Mouse (Mus musculus): ENCODE measurements around the gene Lrrc52.

DNA sequence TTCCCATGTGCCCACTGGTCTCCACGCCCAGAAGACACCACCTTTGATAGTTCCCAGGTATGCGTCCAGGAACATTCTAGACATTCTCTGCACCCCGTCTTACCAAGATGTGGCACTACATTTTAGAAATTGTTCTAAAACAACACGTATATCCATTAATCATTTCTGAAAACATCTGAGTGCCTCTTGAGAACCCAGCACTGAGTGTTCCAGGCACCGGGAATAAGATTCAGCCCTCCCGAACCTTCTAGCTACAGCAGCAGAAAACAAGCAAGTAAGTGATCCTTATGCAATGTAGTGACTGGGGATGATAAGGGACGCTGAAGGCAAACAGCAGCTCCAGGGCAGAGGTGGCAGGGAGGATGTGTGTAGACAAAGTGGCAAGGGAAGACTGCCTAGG lies 24.9 kb upstream of the Lrrc52 start:
- TF ChIP-seq CTCF (IDR thresholded peaks at IDR 0.05; ENCODE audit: low read depth, low read length): no peak
- TF ChIP-seq POLR2A (IDR thresholded peaks at IDR 0.05; ENCODE audit: extremely low read depth, insufficient read depth, low read length): no peak
